Mouse (Mus musculus) lung, adult 18-20 months (tissue): Measurements from ENCODE around the gene Ghr.

ENCODE experiments used
- DNase-seq, 2 experiments: peaks; one replicate each; pipeline ENCODE4 v3.0.0; 2022; ENCODE audit warnings: mixed read lengths in 2 of 2

The Ghr gene

GRCm38 (mm10) chr15:3514027-3514426, 69.3 kb downstream of the Ghr start:
- DNase-seq = no peak

DNA sequence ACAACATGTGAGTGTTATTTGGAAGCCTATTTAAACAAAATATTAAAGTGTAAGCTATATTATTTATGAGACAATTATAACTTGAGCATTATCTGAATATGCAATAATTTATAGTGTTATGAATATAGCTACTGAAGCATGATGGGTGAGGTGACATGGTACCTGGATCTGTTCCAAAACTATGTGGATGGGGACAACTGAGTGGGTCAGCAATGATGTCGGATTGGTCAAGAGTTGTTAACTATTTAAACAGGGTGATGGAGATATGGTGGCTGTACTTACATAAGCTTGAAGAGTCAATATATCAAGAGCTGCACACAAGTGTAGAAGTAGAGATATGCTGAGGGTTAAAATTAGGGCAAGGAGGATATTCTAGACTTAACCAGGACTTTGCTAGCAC, 70.9 kb downstream of the Ghr start:
- DNase-seq = no peak

DNA sequence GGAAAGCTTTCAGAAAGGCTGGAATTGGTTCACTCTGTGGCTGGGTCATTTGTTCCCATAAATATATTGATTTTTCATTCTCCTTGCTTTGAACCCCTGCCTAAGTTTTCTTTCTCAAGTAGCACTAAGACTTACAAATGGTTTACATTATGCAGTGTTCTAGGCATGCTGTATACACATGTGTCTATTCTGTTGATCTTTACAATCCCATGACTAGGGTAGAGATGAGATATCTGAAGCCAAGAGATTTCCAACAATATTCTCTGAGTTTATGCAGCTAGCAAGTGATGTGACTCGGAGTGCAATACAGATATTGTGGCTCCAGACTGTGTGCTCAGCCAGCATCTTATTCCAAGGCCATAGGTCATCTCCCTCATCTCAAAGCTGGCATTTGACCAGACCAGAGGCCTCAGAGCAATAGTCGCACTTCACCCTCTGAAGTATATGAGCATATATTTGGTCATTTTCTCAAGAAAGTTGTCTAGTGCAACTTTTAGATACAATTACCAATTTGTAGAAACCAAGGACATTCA, 71.6 kb downstream of the Ghr start:
- DNase-seq = no peak

- DNase-seq = no peak
Measured at GRCm38 (mm10) chr15:3509089-3509488, 74.2 kb downstream of the Ghr start.

DNA sequence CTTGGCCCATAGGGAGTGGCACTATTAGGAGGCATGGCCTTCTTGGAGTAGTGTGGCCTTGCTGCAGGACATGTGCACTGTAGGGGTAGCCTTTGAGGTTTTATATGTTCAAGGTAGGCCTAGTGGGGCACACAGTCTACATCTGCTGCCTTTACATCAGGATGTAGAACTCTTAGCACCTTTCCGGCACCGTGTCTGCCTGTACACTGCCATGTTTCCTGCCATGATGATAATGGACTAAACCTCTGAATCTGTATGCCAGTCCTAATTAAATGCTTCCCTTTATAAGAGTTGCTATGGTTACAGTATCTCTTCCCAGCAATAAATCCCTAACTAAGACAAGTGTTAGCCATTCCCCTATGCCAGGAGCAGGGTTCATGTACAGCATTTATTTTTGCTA, 76.0 kb downstream of the Ghr start:
- DNase-seq = no peak

DNA sequence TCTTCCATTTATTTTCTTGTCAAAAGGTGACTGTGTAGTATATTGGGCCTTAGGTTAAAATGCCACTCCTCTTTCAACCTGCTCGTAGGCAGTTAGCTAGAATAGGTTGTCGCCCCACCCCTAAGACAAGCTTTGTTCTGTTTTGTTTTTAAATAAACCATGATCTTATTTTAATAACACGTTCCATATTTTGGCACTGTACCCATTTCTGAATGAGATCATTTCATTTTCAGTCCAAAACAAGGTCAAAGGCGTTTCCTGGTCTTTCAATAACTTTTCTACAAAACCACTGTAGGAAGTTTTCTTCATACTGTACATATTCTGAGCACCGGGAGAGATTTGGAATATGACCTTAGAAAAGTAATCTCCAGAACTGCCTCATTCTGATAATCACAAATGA, 78.6 kb downstream of the Ghr start:
- peak in 1 of 2 experiments; percentile 23 for DNase-seq

DNA sequence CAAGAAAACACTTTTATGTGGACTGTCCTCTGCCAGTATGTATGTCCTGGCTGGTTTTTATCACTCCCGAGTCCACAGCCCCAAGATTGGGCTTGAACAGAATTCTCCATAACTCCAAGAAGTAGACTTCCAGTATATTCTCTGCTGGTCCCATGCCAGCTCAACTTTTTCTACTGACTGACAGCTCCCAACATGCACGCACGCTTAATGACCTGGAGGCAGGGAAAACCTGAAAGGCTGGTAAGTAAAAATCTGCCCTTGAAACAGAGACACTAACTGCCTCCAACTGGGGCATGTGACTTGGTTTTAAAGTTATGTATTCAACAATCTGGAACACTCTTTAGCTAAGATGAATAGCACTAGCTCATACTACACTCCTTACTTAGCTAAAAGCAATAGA, 81.6 kb downstream of the Ghr start:
- no peak for DNase-seq

- DNase-seq = no peak
Measured at GRCm38 (mm10) chr15:3499020-3499419, 84.3 kb downstream of the Ghr start.

DNA sequence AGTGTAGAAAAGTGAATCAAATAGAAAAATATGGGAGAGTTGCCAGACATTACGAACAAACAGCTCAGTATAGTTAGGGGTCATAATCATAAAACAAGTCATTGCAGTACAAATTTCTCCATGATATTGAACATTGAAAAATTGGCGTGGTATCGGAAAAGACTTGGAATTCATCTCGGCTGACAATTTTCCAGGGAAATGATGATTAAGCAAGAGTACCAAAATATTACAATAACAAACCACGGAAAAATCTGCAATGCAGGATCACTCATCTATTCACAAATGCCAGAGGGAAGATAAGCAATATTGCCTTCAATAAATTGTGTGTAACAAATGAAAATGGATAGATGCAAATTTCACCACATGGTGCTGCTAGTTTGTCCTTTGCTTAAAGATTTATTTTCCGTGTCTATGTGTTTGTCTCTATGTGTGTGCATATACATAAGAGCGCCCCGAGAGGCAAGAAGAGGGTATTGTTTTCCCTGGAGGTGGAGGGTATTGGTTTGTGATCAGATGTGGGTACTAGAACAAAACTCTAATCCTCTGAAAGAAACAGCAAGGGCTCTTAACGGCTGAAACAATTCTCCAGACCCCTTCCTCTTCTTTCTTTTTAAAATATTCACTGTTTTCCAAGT, 85.2 kb downstream of the Ghr start:
- DNase-seq = no peak

- DNase-seq = no peak
Measured at GRCm38 (mm10) chr15:3490868-3491267, 92.4 kb downstream of the Ghr start.

- no peak for DNase-seq
Measured at GRCm38 (mm10) chr15:3490011-3490410, 93.3 kb downstream of the Ghr start.

GRCm38 (mm10) chr15:3489180-3489579, 94.1 kb downstream of the Ghr start:
- DNase-seq = no peak

- DNase-seq = no peak
Measured at GRCm38 (mm10) chr15:3488601-3489000, 94.7 kb downstream of the Ghr start.

GRCm38 (mm10) chr15:3486691-3487090, 96.6 kb downstream of the Ghr start:
- no peak for DNase-seq

DNA sequence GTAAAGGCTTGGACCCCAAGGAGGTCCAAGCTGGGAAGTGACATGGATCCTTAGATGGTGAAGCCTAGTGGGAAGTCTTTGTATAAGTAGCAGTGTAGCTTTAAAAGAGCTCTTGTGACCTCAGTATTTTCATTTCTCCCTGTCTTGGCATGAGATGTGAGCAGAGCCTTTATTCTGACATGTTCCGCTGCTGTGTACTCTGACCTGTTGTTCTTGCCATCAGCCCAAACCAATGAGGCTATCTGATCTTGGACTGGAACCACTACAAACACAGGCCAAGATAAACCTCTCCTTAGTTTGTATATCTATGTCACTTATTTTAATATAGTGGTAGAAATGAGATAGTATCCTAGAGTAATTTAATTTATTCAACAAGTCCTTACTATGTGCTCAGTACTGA, 97.9 kb downstream of the Ghr start:
- peak in 1 of 2 experiments; percentile 36 for DNase-seq

GRCm38 (mm10) chr15:3483451-3483850, 99.8 kb downstream of the Ghr start:
- DNase-seq = no peak

GRCm38 (mm10) chr15:3469230-3469629, 114.1 kb downstream of the Ghr start:
- DNase-seq = no peak

DNA sequence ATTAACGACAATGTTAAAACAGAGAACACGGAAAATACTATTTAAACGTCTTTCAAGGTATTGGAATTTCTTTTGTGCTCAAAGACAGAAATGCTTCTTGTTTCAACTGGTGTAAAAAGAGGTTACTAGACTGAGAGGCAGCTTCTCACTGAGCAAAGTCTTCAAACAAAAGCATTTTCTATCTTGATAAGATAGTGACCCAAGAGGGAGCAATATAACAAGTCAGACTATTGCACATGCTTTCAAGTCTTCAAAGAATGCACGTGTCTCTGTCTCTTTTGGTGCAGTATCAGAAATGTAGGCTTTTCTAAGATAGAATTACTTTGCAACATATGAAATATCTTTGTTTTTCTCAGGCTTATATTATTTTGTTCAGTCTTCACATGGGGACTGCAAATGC, 116.7 kb downstream of the Ghr start:
- DNase-seq = no peak

GRCm38 (mm10) chr15:3464754-3465153, 118.5 kb downstream of the Ghr start:
- DNase-seq = no peak

- DNase-seq = no peak
Measured at GRCm38 (mm10) chr15:3456543-3456942, 126.7 kb downstream of the Ghr start.

DNA sequence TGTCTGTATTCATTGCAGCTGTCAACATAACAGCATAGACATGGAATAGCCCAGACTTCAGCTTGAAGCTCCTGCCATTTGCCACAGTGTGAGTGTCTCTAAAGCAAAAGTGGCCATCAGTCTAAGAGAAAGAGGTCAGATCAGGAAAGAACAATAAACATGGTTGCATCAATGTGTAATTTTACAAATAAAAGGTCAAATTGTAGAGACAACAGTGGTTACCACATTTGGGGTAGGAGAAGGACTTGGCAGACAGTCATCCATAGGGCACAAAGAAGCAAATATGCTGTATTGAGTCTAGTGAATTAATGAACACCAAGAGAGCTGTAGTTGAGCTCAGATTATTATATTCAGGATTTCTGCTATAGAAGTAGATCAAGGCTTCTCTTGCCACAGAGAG, 127.7 kb downstream of the Ghr start:
- no peak for DNase-seq

GRCm38 (mm10) chr15:3452080-3452752, 131.1 kb downstream of the Ghr start:
- no peak for DNase-seq

GRCm38 (mm10) chr15:3449564-3449963, 133.7 kb downstream of the Ghr start:
- no peak for DNase-seq

DNA sequence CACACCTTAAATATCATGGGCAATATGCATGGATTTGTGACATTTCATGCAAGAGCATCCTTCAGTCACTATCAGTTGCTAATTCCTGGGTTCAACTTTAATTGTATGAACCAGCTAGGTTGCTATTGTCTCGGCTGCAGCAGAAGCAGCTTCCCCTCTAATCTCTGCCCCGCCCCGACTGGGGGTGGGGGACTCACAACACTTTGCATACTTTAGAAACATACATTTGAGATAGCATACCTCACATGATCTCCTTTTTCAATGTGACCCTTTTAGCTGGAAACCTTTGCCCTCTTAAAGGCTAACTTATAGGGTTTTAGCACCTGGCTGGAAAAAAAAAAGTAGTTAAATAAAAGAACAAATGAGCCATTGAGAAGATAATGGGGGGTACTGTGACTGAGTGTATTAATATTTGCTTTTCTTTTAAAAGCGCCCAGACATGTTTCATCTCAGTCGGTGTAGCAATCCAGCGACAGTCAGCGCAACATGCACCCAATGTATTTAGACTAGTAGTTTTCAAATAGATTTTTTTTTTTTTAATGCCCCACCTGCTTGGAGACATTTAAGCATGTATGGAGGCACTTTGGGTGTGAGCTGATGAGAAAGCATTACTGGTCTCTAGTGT, 137.9 kb downstream of the Ghr start:
- DNase-seq = no peak
